Mouse (Mus musculus) v-Abl transformed pro-B cells (cell line): ENCODE measurements around the gene Pld3.

ENCODE experiments used
- in situ Hi-C, 2 experiments: fragments of 400-800 bp; cut with MboI; formaldehyde crosslinking; loops; one replicate each; pipeline ENCODE4 v1.15.1; 2025; ENCODE audit not compliant: unreplicated experiment in 2 of 2

The Pld3 gene

GRCm38 (mm10) chr7:27532480-27533050 is 20.5 kb downstream of the Pld3 start:
- in situ Hi-C loops, result no loop called here

GRCm38 (mm10) chr7:27531707-27532106 is 21.3 kb downstream of the Pld3 start:
- in situ Hi-C loops, result no loop called here

- in situ Hi-C loops, result no loop called here
Observed at GRCm38 (mm10) chr7:27530937-27531336, 22.1 kb downstream of the Pld3 start.

GRCm38 (mm10) chr7:27529070-27529469 is 23.9 kb downstream of the Pld3 start:
- in situ Hi-C loops, result loop anchor here (5.0 to 10.0 kb wide), 3 partner anchors 94 to 192 kb away; partner anchors contain the start of gene Ltbp4 (in 1 of the 2)

- in situ Hi-C loops, result loop anchor here (5.0 to 10.0 kb wide), 3 partner anchors 91 to 189 kb away; partner anchors contain the start of gene Ltbp4 (in 1 of the 2)
Observed at GRCm38 (mm10) chr7:27526039-27526827, 26.8 kb downstream of the Pld3 start.

- in situ Hi-C loops, result loop anchor here (10.0 kb wide), 2 partner anchors 89 to 179 kb away; no protein-coding TSS in a partner anchor
Observed at GRCm38 (mm10) chr7:27523805-27524204, 29.2 kb downstream of the Pld3 start.

GRCm38 (mm10) chr7:27522967-27523366 is 30.1 kb downstream of the Pld3 start, which contains the start of gene Hipk4:
TSS of gene Hipk4 (plus strand) at chr7:27523267.
- in situ Hi-C loops, result loop anchor here (10.0 kb wide), 2 partner anchors 88 to 178 kb away; no protein-coding TSS in a partner anchor

- in situ Hi-C loops, result loop anchor here (10.0 kb wide), 2 partner anchors 86 to 176 kb away; no protein-coding TSS in a partner anchor
Observed at GRCm38 (mm10) chr7:27520599-27520998, 32.4 kb downstream of the Pld3 start.

- in situ Hi-C loops, result loop anchor here (10.0 kb wide), 2 partner anchors 85 to 175 kb away; no protein-coding TSS in a partner anchor
Observed at GRCm38 (mm10) chr7:27520104-27520503, 32.9 kb downstream of the Pld3 start.

GRCm38 (mm10) chr7:27518314-27518713 is 34.7 kb downstream of the Pld3 start:
- in situ Hi-C loops, result no loop called here

GRCm38 (mm10) chr7:27514961-27515360 is 38.1 kb downstream of the Pld3 start:
- in situ Hi-C loops, result no loop called here

- in situ Hi-C loops, result no loop called here
Observed at GRCm38 (mm10) chr7:27510809-27511208, 42.2 kb downstream of the Pld3 start.

GRCm38 (mm10) chr7:27508648-27509005 is 44.4 kb downstream of the Pld3 start:
- in situ Hi-C loops, result loop anchor here in 1 of 2 experiments (5.0 to 10.0 kb wide), 4 partner anchors 71 to 174 kb away; partner anchors contain the start of genes Akt2, Ltbp4 and Map3k10

- in situ Hi-C loops, result loop anchor here in 1 of 2 experiments (5.0 to 10.0 kb wide), 4 partner anchors 71 to 173 kb away; partner anchors contain the start of genes Akt2, Ltbp4 and Map3k10
Observed at GRCm38 (mm10) chr7:27507711-27508647, 45.0 kb downstream of the Pld3 start.

- in situ Hi-C loops, result loop anchor here in 1 of 2 experiments (5.0 to 10.0 kb wide), 4 partner anchors 70 to 172 kb away; partner anchors contain the start of genes Akt2, Ltbp4 and Map3k10
Observed at GRCm38 (mm10) chr7:27506765-27507370, 46.1 kb downstream of the Pld3 start.

GRCm38 (mm10) chr7:27501620-27502019 is 51.4 kb downstream of the Pld3 start:
- in situ Hi-C loops, result loop anchor here in 1 of 2 experiments (10.0 kb wide), 2 partner anchors 167 to 173 kb away; partner anchors contain the start of genes Ltbp4 and Map3k10

- in situ Hi-C loops, result loop anchor here in 1 of 2 experiments (10.0 kb wide), 1 partner anchor 164 kb away; the partner anchor contains the start of gene Ltbp4
Observed at GRCm38 (mm10) chr7:27499036-27499435, 54.0 kb downstream of the Pld3 start, which contains the start of gene Prx. TSS of gene Prx (plus strand) at chr7:27499324.

- in situ Hi-C loops, result loop anchor here in 1 of 2 experiments (10.0 kb wide), 1 partner anchor 160 kb away; the partner anchor contains the start of gene Ltbp4
Observed at GRCm38 (mm10) chr7:27494659-27495367, 58.2 kb downstream of the Pld3 start.
